Mouse (Mus musculus): ENCODE measurements at regions not wholly inside any gene's neighbourhood (a gene's known extent, or its start where the extent isn't known, plus 50 kb on each side); places are given as distances from the start of the nearest gene placed in this dataset.

DNA sequence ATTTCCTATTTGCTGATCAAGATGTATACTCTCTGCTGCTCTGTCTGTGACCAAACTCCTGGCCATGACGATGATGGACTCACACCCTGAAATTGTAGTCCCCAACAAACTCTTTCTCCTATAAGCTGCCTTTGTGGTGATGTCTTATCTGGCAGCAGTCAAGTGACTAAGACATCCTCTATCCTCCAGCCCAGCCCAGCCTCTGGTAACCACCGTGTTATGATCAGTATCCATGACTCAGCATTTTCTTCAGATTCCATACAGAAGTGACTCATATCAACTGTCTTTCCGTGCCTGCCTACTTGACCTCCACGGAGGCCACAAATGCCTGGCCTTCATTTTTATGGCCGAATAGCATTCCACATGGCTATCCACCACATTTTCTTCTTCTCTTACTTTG is 124.5 kb upstream of the Sox2 start:
- no peak for DNase-seq (ENCODE audit: low spot score in 2 of 2)

DNA sequence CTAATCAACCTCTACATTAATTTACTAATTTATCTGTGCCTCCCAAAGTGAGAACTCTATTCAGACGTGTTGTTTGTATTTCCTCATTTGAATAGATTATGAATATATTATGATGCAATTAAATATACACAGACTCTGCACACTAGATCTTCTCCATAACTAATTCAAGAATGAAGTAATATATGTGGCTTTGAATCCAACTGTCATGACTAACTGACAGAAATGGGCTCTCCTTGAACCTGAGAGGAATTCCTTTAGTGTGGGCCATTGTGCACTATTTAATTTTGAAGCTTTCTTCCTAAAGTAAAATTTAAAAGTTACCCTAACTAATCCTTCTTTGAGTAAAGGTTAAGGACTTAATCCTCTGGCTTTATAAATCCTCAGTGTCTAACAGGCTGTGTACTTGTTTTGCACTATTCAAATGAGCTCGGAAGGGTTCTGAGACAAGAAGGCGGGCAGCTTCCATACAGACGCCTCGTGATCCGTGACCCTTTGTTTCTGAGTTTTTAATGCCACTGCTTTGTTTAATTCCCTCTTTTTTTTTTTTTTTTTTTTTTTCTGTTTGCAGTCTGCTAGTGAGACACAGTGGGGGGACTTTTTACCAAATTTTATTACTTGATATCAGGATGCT is 128.0 kb upstream of the Sox2 start:
- DNase-seq (ENCODE audit: low spot score in 2 of 2): no peak

DNA sequence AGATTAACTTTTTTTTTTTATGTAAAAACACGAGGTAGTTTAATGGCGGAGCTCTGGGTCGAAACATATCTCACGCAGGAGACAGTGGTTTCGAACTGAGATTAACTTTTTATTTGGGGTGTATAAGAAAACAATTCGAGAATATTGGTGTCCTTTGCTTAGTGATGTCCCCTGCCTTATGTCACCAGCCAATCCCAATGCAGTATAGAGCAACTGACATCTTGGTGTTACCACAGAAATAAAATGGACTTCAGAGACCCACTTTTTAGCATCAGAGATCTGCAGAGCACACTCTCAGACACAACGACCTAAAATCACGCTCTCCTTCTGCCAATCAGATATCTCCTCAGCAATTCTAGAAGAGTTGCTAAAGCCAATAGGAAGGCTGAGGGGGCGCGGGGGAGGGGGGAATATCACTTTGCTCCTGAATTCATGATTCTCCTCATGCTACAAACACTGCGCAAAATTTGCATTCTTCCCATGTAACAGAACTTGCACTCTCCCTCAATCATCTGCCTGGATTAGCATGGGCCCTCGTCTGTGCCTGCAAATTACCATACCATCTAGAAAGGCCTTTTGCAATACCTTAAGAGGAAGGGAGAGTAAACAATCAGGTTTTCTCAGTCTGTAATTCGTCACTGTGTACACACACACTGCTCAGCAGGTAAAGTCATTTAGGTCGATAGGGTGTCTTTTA is 128.7 kb upstream of the Sox2 start:
- no peak for DNase-seq (ENCODE audit: low spot score in 2 of 2)

DNA sequence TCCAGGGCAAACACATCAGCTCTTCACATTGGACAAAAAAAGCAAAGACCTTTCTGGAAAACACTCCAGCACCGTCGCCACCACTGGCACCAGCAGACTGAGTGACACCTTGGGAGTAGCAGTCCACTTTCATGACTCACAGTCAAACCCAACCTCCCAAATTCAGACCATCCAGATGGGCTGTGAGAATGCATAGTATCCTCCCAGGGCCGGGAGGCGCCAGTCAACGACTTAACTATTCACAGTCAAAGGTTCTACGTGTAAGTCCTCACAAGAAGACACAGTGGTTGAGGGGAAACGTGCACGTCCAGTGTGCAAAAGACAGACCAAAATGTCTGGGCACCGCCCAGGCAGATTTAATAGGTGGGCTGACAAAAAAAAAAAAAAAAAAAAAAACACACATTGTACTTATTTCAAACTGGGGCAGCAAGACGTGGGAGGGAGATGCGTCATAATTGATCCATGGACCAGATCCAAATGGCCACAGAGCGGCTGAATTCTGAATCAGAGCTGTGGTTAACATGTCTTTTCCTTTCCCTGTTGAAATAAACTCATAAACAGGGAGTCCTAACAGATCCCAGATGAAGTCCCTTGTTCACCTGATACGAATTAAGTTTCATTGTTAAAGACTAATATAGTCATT is 137.6 kb upstream of the Sox2 start:
- no peak for DNase-seq (ENCODE audit: low spot score in 2 of 2)

- DNase-seq (ENCODE audit: low spot score in 2 of 2): no peak
Measured at GRCm38 (mm10) chr3:34510723-34511122, 139.5 kb upstream of the Sox2 start.

GRCm38 (mm10) chr3:34509160-34509559 is 141.0 kb upstream of the Sox2 start:
- DNase-seq (ENCODE audit: low spot score in 2 of 2): no peak

DNA sequence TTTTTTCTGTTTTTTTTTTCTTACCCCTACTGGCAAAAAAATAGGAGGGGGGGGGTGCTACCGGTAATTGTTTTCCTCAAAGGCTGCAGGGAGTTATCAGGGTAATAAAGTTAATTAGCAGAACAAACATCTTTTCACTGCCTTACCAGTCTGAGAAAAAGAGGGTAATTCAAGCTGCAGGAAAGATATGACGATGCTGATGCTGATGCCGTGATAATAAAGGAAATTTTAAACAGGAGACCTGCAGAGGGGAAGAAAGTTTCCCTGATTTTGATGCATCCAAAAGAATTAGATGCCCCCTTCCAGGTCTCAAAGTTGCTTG is 145.7 kb upstream of the Sox2 start:
- no peak for DNase-seq (ENCODE audit: low spot score in 2 of 2)

DNA sequence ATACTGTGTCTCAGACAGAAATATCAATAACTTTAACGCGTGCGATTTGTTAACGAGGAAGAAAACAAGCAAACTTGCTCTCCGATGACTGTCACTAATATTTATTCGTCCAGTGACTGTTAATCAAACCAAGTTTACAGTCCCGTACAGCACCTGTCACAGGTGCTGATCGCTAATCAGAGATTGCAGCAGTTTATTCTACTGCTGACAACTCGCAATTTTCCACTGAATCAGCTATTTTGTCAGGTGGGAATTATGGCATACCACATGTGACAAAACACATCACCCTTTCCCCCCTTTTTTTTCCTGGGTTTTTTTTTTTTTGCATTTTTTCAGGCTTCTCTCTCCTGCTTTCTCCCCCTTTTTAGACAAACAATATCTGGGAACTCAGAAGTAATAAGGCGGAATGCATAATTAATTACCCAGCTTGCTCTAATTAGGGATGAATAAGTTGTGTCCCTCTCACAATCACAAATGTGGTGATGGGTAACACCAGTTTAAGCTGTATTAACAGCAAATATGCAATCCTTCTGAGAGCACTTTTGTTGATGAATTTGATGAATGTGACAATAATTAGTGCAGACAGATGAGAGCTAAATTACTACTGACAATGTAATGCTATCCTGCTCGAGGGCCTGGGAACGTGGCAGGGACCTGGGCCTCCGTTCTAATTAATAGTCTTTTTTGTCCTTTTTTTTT is 146.2 kb upstream of the Sox2 start:
- DNase-seq (ENCODE audit: low spot score in 2 of 2): no peak

DNA sequence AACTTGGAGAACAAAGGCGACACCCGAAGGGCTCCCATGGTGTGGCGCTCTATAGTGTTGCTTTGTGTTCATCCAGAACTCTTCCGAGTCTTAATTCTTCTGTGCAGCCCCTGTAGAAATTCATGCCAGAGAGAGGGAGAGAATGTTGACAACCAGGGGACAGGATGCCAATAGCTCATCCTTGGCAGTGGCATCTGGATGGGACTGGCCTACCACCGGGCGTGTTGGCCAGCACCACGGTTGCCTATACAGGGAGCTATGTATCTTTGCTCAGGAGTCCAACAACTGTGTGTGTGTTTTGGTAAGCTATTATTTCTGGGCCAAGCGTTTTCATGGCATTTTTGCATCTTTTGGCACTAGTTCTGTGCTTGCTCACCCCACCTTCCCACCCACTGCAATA is 153.4 kb upstream of the Sox2 start:
- no peak for DNase-seq (ENCODE audit: low spot score in 2 of 2)

GRCm38 (mm10) chr3:34495615-34496014 is 154.6 kb upstream of the Sox2 start:
- DNase-seq (ENCODE audit: low spot score in 2 of 2): no peak

GRCm38 (mm10) chr3:34493921-34494320 is 156.3 kb upstream of the Sox2 start:
- DNase-seq (ENCODE audit: low spot score in 2 of 2): no peak

- no peak for DNase-seq (ENCODE audit: low spot score in 2 of 2)
Measured at GRCm38 (mm10) chr3:34489008-34489407, 161.2 kb upstream of the Sox2 start.

DNA sequence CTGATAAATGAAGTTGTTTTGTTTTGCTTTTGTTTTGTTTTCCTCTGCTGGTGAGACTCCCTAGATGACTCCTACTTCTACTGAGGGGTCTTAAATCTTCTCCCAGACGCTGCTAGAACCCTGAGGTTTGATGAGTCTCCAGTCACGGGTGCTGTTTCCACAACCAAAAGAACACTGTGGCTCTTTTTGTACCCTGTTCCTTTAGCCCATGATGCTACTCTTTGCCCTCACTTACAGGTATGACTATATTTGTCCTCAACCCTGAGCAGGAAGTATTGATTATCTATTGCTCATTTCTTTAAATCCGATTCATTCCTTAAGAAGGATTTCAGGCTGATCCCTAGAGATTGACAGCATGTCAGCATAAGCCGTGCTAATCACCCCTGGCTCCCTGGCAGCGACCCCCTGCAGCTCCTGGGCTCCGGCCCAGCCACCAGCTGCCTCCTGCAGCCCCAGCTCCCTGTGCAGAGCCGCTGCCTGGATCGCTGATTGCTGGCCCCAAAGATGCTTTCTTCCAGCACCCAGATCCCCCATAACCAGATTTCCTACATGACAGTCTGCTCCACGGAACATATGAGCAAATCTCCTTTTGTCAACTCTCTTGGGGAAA is 163.7 kb upstream of the Sox2 start:
- no peak for DNase-seq (ENCODE audit: low spot score in 2 of 2)

- DNase-seq (ENCODE audit: low spot score in 2 of 2): no peak
Measured at GRCm38 (mm10) chr3:34485345-34486223, 164.6 kb upstream of the Sox2 start.

DNA sequence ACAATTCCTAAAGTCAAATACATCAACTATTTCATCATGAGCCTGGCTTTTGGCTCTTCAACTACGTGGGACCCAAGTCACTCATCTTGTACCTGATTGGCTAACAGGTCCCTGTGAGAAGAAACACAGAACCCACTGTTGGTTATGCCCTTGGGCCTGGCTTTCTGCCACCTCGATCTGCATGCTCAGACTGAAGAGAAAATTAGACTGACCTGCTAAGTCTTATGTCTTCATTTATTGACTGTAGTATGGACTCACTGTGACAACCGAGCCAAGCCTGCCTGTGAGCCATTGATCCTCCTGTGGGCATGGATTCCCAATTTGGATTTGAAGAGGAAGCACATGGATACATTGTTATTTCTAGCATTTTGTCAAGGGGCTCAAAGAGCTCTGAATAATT is 166.3 kb upstream of the Sox2 start:
- DNase-seq (ENCODE audit: low spot score in 2 of 2): no peak

GRCm38 (mm10) chr3:34481821-34482713 is 168.1 kb upstream of the Sox2 start:
- DNase-seq (ENCODE audit: low spot score in 2 of 2): no peak

GRCm38 (mm10) chr3:34481314-34481713 is 168.9 kb upstream of the Sox2 start:
- no peak for DNase-seq (ENCODE audit: low spot score in 2 of 2)

DNA sequence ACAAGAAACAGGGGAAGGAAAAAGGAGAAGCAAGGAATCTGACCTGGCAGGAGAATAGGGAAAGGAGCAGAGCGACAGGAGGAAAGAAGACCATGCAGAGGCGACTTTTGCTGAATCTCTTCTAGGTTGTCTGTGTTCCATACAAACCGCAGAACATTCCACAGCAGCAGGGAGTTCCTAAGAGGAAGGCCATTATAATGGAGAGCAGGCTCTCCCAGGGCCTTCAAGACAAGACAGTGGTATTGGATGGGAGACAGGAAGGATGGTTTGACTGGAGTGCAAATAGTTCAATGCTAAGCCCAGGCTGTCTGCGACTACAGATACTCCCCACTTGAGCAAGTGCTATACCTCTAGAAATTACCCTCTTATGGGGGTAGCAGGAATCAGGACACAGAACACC is 176.1 kb upstream of the Sox2 start:
- DNase-seq (ENCODE audit: low spot score in 2 of 2): no peak

- no peak for DNase-seq (ENCODE audit: low spot score in 2 of 2)
Measured at GRCm38 (mm10) chr3:34470721-34471120, 179.5 kb upstream of the Sox2 start.

DNA sequence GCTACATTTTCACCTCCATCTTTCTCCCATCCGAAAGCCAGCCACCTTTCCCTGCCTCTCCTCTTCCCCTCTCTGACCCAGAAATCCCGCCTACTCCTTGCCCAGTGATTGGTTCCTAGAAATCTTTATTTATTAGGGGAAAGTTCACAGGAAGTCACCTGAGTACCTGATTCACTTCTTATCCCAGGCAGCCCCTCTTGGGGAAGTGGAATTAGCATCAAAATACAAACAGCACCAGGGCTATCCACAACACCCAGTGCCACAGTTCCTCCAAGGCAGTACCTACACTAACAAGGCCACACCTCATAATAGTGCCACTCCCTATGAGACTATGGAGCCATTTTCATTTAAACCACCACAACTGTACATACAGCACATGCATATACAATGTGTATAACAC is 180.3 kb upstream of the Sox2 start:
- DNase-seq (ENCODE audit: low spot score in 2 of 2): no peak
